Mouse (Mus musculus): Measurements from ENCODE around the gene Psmb11. TPM values are rescaled to one million over a fixed set of nuclear protein-coding genes. Genes with fewer than 3 reads are reported as not detected.

Gene Psmb11
- polyA plus RNA-seq, 1 experiment from 2014 or later: not detected

GRCm38 (mm10) chr14:54660009-54660408 is 38.8 kb downstream of the Psmb11 start:
- ATAC-seq (no peak), DNase-seq (no peak)
- no peak overlapping the region for H3K27ac ChIP-seq (ENCODE audit: low read depth)
- WGBS (ENCODE audit: insufficient replicate concordance): 90% methylated on average over 2 of the region's 2 CpGs
- H3K9me3 ChIP-seq (ENCODE audit: low read length): no peaks in the 10 kb centered on the region
- no peak for TF ChIP-seq EP300 (IDR thresholded peaks at IDR 0.05; ENCODE audit: low read depth)
- no peak for TF ChIP-seq CTCF (IDR thresholded peaks at IDR 0.05; ENCODE audit: low read depth)
- no peak overlapping the region for H3K4me3 ChIP-seq (ENCODE audit: low read depth, low read length)
- H3K27me3 ChIP-seq (ENCODE audit: insufficient read depth, low read length): no peaks in the 10 kb centered on the region
- H3K4me1 ChIP-seq (ENCODE audit: insufficient read depth): no peaks in the 10 kb centered on the region
- H3K4me2 ChIP-seq (ENCODE audit: low read depth, low read length): no peak overlapping the region
- no peak overlapping the region for H3K9ac ChIP-seq (replicated peaks)
- H3K36me3 ChIP-seq (replicated peaks; ENCODE audit: insufficient read depth, low read length): peaks cover 93% of the 10 kb centered on the region

- H3K9me3 ChIP-seq (ENCODE audit: low read length): no peaks in the 10 kb centered on the region
- no peak overlapping the region for H3K9ac ChIP-seq (replicated peaks)
- no peaks in the 10 kb centered on the region for H3K4me1 ChIP-seq (ENCODE audit: insufficient read depth)
- DNase-seq (no peak), ATAC-seq (no peak)
- peaks cover 91% of the 10 kb centered on the region for H3K36me3 ChIP-seq (replicated peaks; ENCODE audit: insufficient read depth, low read length)
- H3K4me3 ChIP-seq (ENCODE audit: low read depth, low read length): no peak overlapping the region
- H3K27me3 ChIP-seq (ENCODE audit: insufficient read depth, low read length): no peaks in the 10 kb centered on the region
- 87% methylated on average over 10 of the region's 10 CpGs for WGBS (ENCODE audit: insufficient replicate concordance)
- no peak overlapping the region for H3K4me2 ChIP-seq (ENCODE audit: low read depth, low read length)
- no peak for TF ChIP-seq EP300 (IDR thresholded peaks at IDR 0.05; ENCODE audit: low read depth)
- TF ChIP-seq CTCF (IDR thresholded peaks at IDR 0.05; ENCODE audit: low read depth): no peak
- no peak overlapping the region for H3K27ac ChIP-seq (ENCODE audit: low read depth)
Observed at GRCm38 (mm10) chr14:54664477-54665222, 43.4 kb downstream of the Psmb11 start.

- H3K27me3 ChIP-seq (ENCODE audit: insufficient read depth, low read length): no peaks in the 10 kb centered on the region
- H3K36me3 ChIP-seq (replicated peaks; ENCODE audit: insufficient read depth, low read length): peaks cover 73% of the 10 kb centered on the region
- H3K4me3 ChIP-seq (ENCODE audit: low read depth, low read length): no peak overlapping the region
- no peaks in the 10 kb centered on the region for H3K9me3 ChIP-seq (ENCODE audit: low read length)
- H3K9ac ChIP-seq (replicated peaks): no peak overlapping the region
- ATAC-seq: no peak
- TF ChIP-seq CTCF (IDR thresholded peaks at IDR 0.05; ENCODE audit: low read depth) (peak; percentile 84), EP300 (IDR thresholded peaks at IDR 0.05; ENCODE audit: low read depth) (no peak)
- peak; percentile 70 for DNase-seq
- 59% methylated on average over 4 of the region's 4 CpGs for WGBS (ENCODE audit: insufficient replicate concordance)
- H3K4me2 ChIP-seq (ENCODE audit: low read depth, low read length): no peak overlapping the region
- H3K4me1 ChIP-seq (ENCODE audit: insufficient read depth): no peaks in the 10 kb centered on the region
- no peak overlapping the region for H3K27ac ChIP-seq (ENCODE audit: low read depth)
Observed at GRCm38 (mm10) chr14:54669381-54669780, 48.1 kb downstream of the Psmb11 start.

- no peaks in the 10 kb centered on the region for H3K27me3 ChIP-seq (ENCODE audit: insufficient read depth, low read length)
- no peak overlapping the region for H3K4me3 ChIP-seq (ENCODE audit: low read depth, low read length)
- no peak for TF ChIP-seq EP300 (IDR thresholded peaks at IDR 0.05; ENCODE audit: low read depth)
- TF ChIP-seq CTCF (IDR thresholded peaks at IDR 0.05; ENCODE audit: low read depth): no peak
- peaks cover 70% of the 10 kb centered on the region for H3K36me3 ChIP-seq (replicated peaks; ENCODE audit: insufficient read depth, low read length)
- H3K4me1 ChIP-seq (ENCODE audit: insufficient read depth): no peaks in the 10 kb centered on the region
- no peak for ATAC-seq
- 56% methylated on average over 2 of the region's 2 CpGs for WGBS (ENCODE audit: insufficient replicate concordance)
- H3K27ac ChIP-seq (ENCODE audit: low read depth): no peak overlapping the region
- H3K9ac ChIP-seq (replicated peaks): no peak overlapping the region
- no peak for DNase-seq
- no peaks in the 10 kb centered on the region for H3K9me3 ChIP-seq (ENCODE audit: low read length)
- no peak overlapping the region for H3K4me2 ChIP-seq (ENCODE audit: low read depth, low read length)
Observed at GRCm38 (mm10) chr14:54674317-54674716, 53.1 kb downstream of the Psmb11 start.

- Histone ChIP-seq H3K4me1 (ENCODE audit: insufficient read depth) (no peaks in the 10 kb centered on the region), H3K9ac (replicated peaks) (no peak overlapping the region), H3K36me3 (replicated peaks; ENCODE audit: insufficient read depth, low read length) (peaks cover 68% of the 10 kb centered on the region), H3K4me2 (ENCODE audit: low read depth, low read length) (no peak overlapping the region), H3K4me3 (ENCODE audit: low read depth, low read length) (no peak overlapping the region), H3K27me3 (ENCODE audit: insufficient read depth, low read length) (no peaks in the 10 kb centered on the region), H3K27ac (ENCODE audit: low read depth) (no peak overlapping the region), H3K9me3 (ENCODE audit: low read length) (no peaks in the 10 kb centered on the region)
- TF ChIP-seq CTCF (IDR thresholded peaks at IDR 0.05; ENCODE audit: low read depth) (no peak), EP300 (IDR thresholded peaks at IDR 0.05; ENCODE audit: low read depth) (no peak)
- WGBS (ENCODE audit: insufficient replicate concordance): 83% methylated on average over 5 of the region's 5 CpGs
- DNase-seq (no peak), ATAC-seq (no peak)
Observed at GRCm38 (mm10) chr14:54676290-54676689, 55.1 kb downstream of the Psmb11 start.

- WGBS (ENCODE audit: insufficient replicate concordance): 69% methylated on average over 16 of the region's 16 CpGs
- peak; percentile 77 for ATAC-seq
Observed at GRCm38 (mm10) chr14:54678657-54679304, 57.5 kb downstream of the Psmb11 start.

More at GRCm38 (mm10) chr14:54678657-54679304, 57.5 kb downstream of the Psmb11 start:
- Histone ChIP-seq H3K27ac (ENCODE audit: low read depth) (0 out of 2 replicates have a peak overlapping the region, but pooled peaks have one; percentile 9), H3K9ac (replicated peaks) (no peak overlapping the region), H3K9me3 (ENCODE audit: low read length) (no peaks in the 10 kb centered on the region), H3K27me3 (ENCODE audit: insufficient read depth, low read length) (no peaks in the 10 kb centered on the region), H3K4me2 (ENCODE audit: low read depth, low read length) (no peak overlapping the region), H3K36me3 (replicated peaks; ENCODE audit: insufficient read depth, low read length) (peaks cover 59% of the 10 kb centered on the region), H3K4me3 (ENCODE audit: low read depth, low read length) (no peak overlapping the region), H3K4me1 (ENCODE audit: insufficient read depth) (peaks cover 4% of the 10 kb centered on the region; the same call in 1 of the 2 replicates)
- TF ChIP-seq EP300 (IDR thresholded peaks at IDR 0.05; ENCODE audit: low read depth) (no peak), CTCF (IDR thresholded peaks at IDR 0.05; ENCODE audit: low read depth) (no peak)
- peak; percentile 31 for DNase-seq

MicroRNA genes within 50 kb of the gene (microRNA counts, 519-probe panel; counts per million panel counts)
- microRNA mmu-miR-686: not detected

Small RNA genes lying within 50 kb of the gene (microRNA-seq; reads per million reads assigned to microRNA genes)
- gene Mir686: not detected
- not detected for gene Mir6948

Other genes starting within 250 kb of the Psmb11 start
- gene Slc7a7, start 203.7 kb upstream of the Psmb11 start, polyA plus RNA-seq (2015; fragmentation: Nextera tagmentation; extraction: Ambion mirVana): 5.0 and 5.1 TPM in 2 replicates
- 261 and 284 TPM in 2 replicates for gene Mrpl52, start 194.5 kb upstream of the Psmb11 start, polyA plus RNA-seq (2015; fragmentation: Nextera tagmentation; extraction: Ambion mirVana)
- gene Mmp14, start 189.8 kb upstream of the Psmb11 start, polyA plus RNA-seq (2015; fragmentation: Nextera tagmentation; extraction: Ambion mirVana): 38.1 and 39.8 TPM in 2 replicates
- 20.9 and 25.3 TPM in 2 replicates for gene Lrp10, start 157.3 kb upstream of the Psmb11 start, polyA plus RNA-seq (2015; fragmentation: Nextera tagmentation; extraction: Ambion mirVana)
- gene Rem2, start 145.3 kb upstream of the Psmb11 start, polyA plus RNA-seq (2015; fragmentation: Nextera tagmentation; extraction: Ambion mirVana): 0.66 and 0.87 TPM in 2 replicates
- gene Prmt5, start 103.9 kb upstream of the Psmb11 start, polyA plus RNA-seq (2015; fragmentation: Nextera tagmentation; extraction: Ambion mirVana): 12.2 and 13.8 TPM in 2 replicates
- 33.2 and 35.1 TPM in 2 replicates for gene Haus4, start 66.8 kb upstream of the Psmb11 start, polyA plus RNA-seq (2015; fragmentation: Nextera tagmentation; extraction: Ambion mirVana)
- 6.6 and 11.1 TPM in 2 replicates for gene Ajuba, start 43.9 kb upstream of the Psmb11 start, polyA plus RNA-seq (2015; fragmentation: Nextera tagmentation; extraction: Ambion mirVana)
- gene 4931414P19Rik, start 15.4 kb upstream of the Psmb11 start, polyA plus RNA-seq (2015; fragmentation: Nextera tagmentation; extraction: Ambion mirVana): 1.2 and 1.4 TPM in 2 replicates
- gene Psmb5, start 3.4 kb upstream of the Psmb11 start, polyA plus RNA-seq (2015; fragmentation: Nextera tagmentation; extraction: Ambion mirVana): 148 and 157 TPM in 2 replicates
- gene Gm17606, start 19.5 kb downstream of the Psmb11 start, polyA plus RNA-seq (2015; fragmentation: Nextera tagmentation; extraction: Ambion mirVana): not detected in 2 replicates
- gene Cdh24, start 19.9 kb downstream of the Psmb11 start, polyA plus RNA-seq (2015; fragmentation: Nextera tagmentation; extraction: Ambion mirVana): 0.09 and 0.11 TPM in 2 replicates
- 50.9 and 53.3 TPM in 2 replicates for gene 1700123O20Rik, start 64.8 kb downstream of the Psmb11 start, polyA plus RNA-seq (2015; fragmentation: Nextera tagmentation; extraction: Ambion mirVana)
- 28.4 and 38.0 TPM in 2 replicates for gene Acin1, start 65.5 kb downstream of the Psmb11 start, polyA plus RNA-seq (2015; fragmentation: Nextera tagmentation; extraction: Ambion mirVana)
- not detected in 2 replicates for gene Gm29776, start 77.4 kb downstream of the Psmb11 start, polyA plus RNA-seq (2015; fragmentation: Nextera tagmentation; extraction: Ambion mirVana)
- 13.7 and 15.0 TPM in 2 replicates for gene Cebpe, start 90.7 kb downstream of the Psmb11 start, polyA plus RNA-seq (2015; fragmentation: Nextera tagmentation; extraction: Ambion mirVana)
- 2.2 and 2.8 TPM in 2 replicates for gene Slc7a8, start 160.5 kb downstream of the Psmb11 start, polyA plus RNA-seq (2015; fragmentation: Nextera tagmentation; extraction: Ambion mirVana)
- not detected in 2 replicates for gene Rnf212b, start 192.7 kb downstream of the Psmb11 start, polyA plus RNA-seq (2015; fragmentation: Nextera tagmentation; extraction: Ambion mirVana)
- gene Homez, start 249.5 kb downstream of the Psmb11 start, polyA plus RNA-seq (2015; fragmentation: Nextera tagmentation; extraction: Ambion mirVana): 3.9 and 4.0 TPM in 2 replicates